Comparison of ENCODE assay signal across 8 mouse cellular contexts in genomic region chr6:92850250-92850649, GRCm38 (mm10). TPM values are rescaled to one million over a fixed set of nuclear protein-coding genes. Genes with fewer than 3 reads are reported as not detected.
DNase-seq lines count a peak whose midpoint lies in the region; ATAC-seq and TF ChIP-seq lines count a peak whose summit lies in the region.

No protein-coding gene starts in this region.

- no peak overlapping the region for H3K27ac ChIP-seq in liver, adult 2 months (replicated peaks; ENCODE audit: insufficient read depth, low read depth, low read length)
- no peak overlapping the region for H3K27ac ChIP-seq in liver, embryonic 11.5 days (ENCODE audit: low read depth, low read length)
- peak overlapping the region; percentile 61 for H3K27ac ChIP-seq in forebrain, embryonic 12.5 days
- peak overlapping the region; percentile 75 for H3K27ac ChIP-seq in heart, embryonic 11.5 days (ENCODE audit: low read depth, low read length)
- H3K27ac ChIP-seq in kidney, postnatal 0 days, result 0 out of 2 replicates have a peak overlapping the region, but pooled peaks have one; percentile 6
- no peak overlapping the region for H3K27ac ChIP-seq in liver, embryonic 16.5 days (ENCODE audit: low read length)

- H3K27me3 ChIP-seq in liver, adult 2 months (ENCODE audit: control insufficient read depth, insufficient read depth, low read length), result no peaks in the 10 kb centered on the region
- H3K27me3 ChIP-seq in liver, embryonic 11.5 days (replicated peaks; ENCODE audit: control insufficient read depth, insufficient read depth, low read length), result no peaks in the 10 kb centered on the region
- no peaks in the 10 kb centered on the region for H3K27me3 ChIP-seq in forebrain, embryonic 12.5 days
- H3K27me3 ChIP-seq in heart, embryonic 11.5 days (ENCODE audit: control insufficient read depth, insufficient read depth, low read length), result no peaks in the 10 kb centered on the region
- no peaks in the 10 kb centered on the region for H3K27me3 ChIP-seq in kidney, postnatal 0 days (ENCODE audit: insufficient read depth, low read length)
- H3K27me3 ChIP-seq in liver, embryonic 16.5 days (ENCODE audit: control insufficient read depth, insufficient read depth, low read depth, low read length), result no peaks in the 10 kb centered on the region

- no peak overlapping the region for H3K4me3 ChIP-seq in liver, adult 2 months (ENCODE audit: insufficient read depth, low read depth, low read length)
- H3K4me3 ChIP-seq in liver, embryonic 11.5 days (ENCODE audit: low read depth, low read length), result no peak overlapping the region
- no peak overlapping the region for H3K4me3 ChIP-seq in forebrain, embryonic 12.5 days (replicated peaks)
- no peak overlapping the region for H3K4me3 ChIP-seq in heart, embryonic 11.5 days (ENCODE audit: low read depth, low read length)
- no peak overlapping the region for H3K4me3 ChIP-seq in kidney, postnatal 0 days (replicated peaks; ENCODE audit: low read depth, low read length)
- H3K4me3 ChIP-seq in liver, embryonic 16.5 days (ENCODE audit: low read depth, low read length), result no peak overlapping the region

- H3K36me3 ChIP-seq in liver, adult 2 months (ENCODE audit: control insufficient read depth, insufficient read depth, low read length), result no peaks in the 10 kb centered on the region; the same call in 1 of the 2 replicates
- H3K36me3 ChIP-seq in liver, embryonic 11.5 days (ENCODE audit: control insufficient read depth, insufficient read depth, low read length), result no peaks in the 10 kb centered on the region
- no peaks in the 10 kb centered on the region for H3K36me3 ChIP-seq in forebrain, embryonic 12.5 days (replicated peaks)
- H3K36me3 ChIP-seq in heart, embryonic 11.5 days (ENCODE audit: control insufficient read depth, insufficient read depth, low read length), result no peaks in the 10 kb centered on the region
- H3K36me3 ChIP-seq in kidney, postnatal 0 days (ENCODE audit: insufficient read depth, low read length), result peaks cover 19% of the 10 kb centered on the region; the same call in 1 of the 2 replicates
- no peaks in the 10 kb centered on the region for H3K36me3 ChIP-seq in liver, embryonic 16.5 days (ENCODE audit: control insufficient read depth, insufficient read depth)

- H3K4me2 ChIP-seq in liver, embryonic 11.5 days, result no peak overlapping the region
- no peak overlapping the region for H3K4me2 ChIP-seq in forebrain, embryonic 12.5 days
- H3K4me2 ChIP-seq in heart, embryonic 11.5 days, result peak overlapping the region; percentile 22
- no peak overlapping the region for H3K4me2 ChIP-seq in kidney, postnatal 0 days (ENCODE audit: low read length)
- H3K4me2 ChIP-seq in liver, embryonic 16.5 days (ENCODE audit: low read depth, low read length), result no peak overlapping the region

- no peak for TF ChIP-seq POLR2A in liver, adult 2 months (IDR thresholded peaks at IDR 0.05; ENCODE audit: extremely low read depth, insufficient read depth, low read length)

- DNase-seq in liver, adult 2 months (ENCODE audit: extremely low read depth, low read depth, low spot score), result peak; percentile 57
- DNase-seq in liver, embryonic 11.5 days (ENCODE audit: low spot score), result no peak
- DNase-seq in kidney, postnatal 0 days (ENCODE audit: low spot score), result peak; percentile 86
- peak; percentile 83 to 89 for DNase-seq in right cerebral cortex, postnatal 10 days (ENCODE audit: low spot score in 2 of 2)
- no peak for DNase-seq in yolk sac, embryonic 10.5 days (ENCODE audit: low spot score)

- ATAC-seq in liver, embryonic 11.5 days (replicated peaks; ENCODE audit: low FRiP score), result no peak
- ATAC-seq in forebrain, embryonic 12.5 days (ENCODE audit: low FRiP score), result peak; percentile 76; the same call in 1 of the 2 replicates
- peak; percentile 73 for ATAC-seq in heart, embryonic 11.5 days (replicated peaks; ENCODE audit: insufficient number of reproducible peaks, low FRiP score, low TSS enrichment)
- ATAC-seq in kidney, postnatal 0 days (replicated peaks; ENCODE audit: low FRiP score, low read depth), result 0 out of 2 replicates have a peak, but pooled peaks have one; percentile 36
- ATAC-seq in liver, embryonic 16.5 days (ENCODE audit: low read depth), result 0 out of 2 replicates have a peak, but pooled peaks have one; percentile 7

- H3K9ac ChIP-seq in liver, adult 2 months (ENCODE audit: low read depth, low read length), result no peak overlapping the region
- no peak overlapping the region for H3K9ac ChIP-seq in liver, embryonic 11.5 days (ENCODE audit: low read depth, low read length)
- H3K9ac ChIP-seq in forebrain, embryonic 12.5 days, result no peak overlapping the region
- H3K9ac ChIP-seq in heart, embryonic 11.5 days (ENCODE audit: low read depth, low read length), result no peak overlapping the region
- no peak overlapping the region for H3K9ac ChIP-seq in kidney, postnatal 0 days (ENCODE audit: low read depth, low read length)
- H3K9ac ChIP-seq in liver, embryonic 16.5 days (ENCODE audit: low read depth, low read length), result no peak overlapping the region

- no peak for TF ChIP-seq CTCF in liver, adult 2 months (IDR thresholded peaks at IDR 0.05; ENCODE audit: low read depth, low read length)
- TF ChIP-seq CTCF in kidney, postnatal 0 days (IDR thresholded peaks at IDR 0.05; ENCODE audit: low read depth), result no peak

- 60% methylated on average over 5 of the region's 5 CpGs for WGBS in liver, adult 2 months
- 67% methylated on average over 5 of the region's 5 CpGs for WGBS in liver, embryonic 11.5 days
- WGBS in forebrain, embryonic 12.5 days, result 30% methylated on average over 5 of the region's 5 CpGs
- 29% methylated on average over 5 of the region's 5 CpGs for WGBS in heart, embryonic 11.5 days (ENCODE audit: insufficient replicate concordance)
- 39% methylated on average over 5 of the region's 5 CpGs for WGBS in kidney, postnatal 0 days
- 46% methylated on average over 5 of the region's 5 CpGs for WGBS in liver, embryonic 16.5 days (ENCODE audit: insufficient replicate concordance)

- H3K4me1 ChIP-seq in liver, adult 2 months (ENCODE audit: control insufficient read depth, insufficient read depth, low read length), result no peaks in the 10 kb centered on the region
- no peaks in the 10 kb centered on the region; the same call in 1 of the 2 replicates for H3K4me1 ChIP-seq in liver, embryonic 11.5 days (replicated peaks; ENCODE audit: control insufficient read depth, insufficient read depth, low read length)
- peaks cover 8% of the 10 kb centered on the region for H3K4me1 ChIP-seq in forebrain, embryonic 12.5 days
- H3K4me1 ChIP-seq in heart, embryonic 11.5 days (ENCODE audit: control insufficient read depth, insufficient read depth, low read length), result peaks cover 30% of the 10 kb centered on the region
- 0 out of 2 replicates have a peak, but pooled peaks cover 3% of the 10 kb centered on the region for H3K4me1 ChIP-seq in kidney, postnatal 0 days (replicated peaks; ENCODE audit: insufficient read depth, low read length)
- H3K4me1 ChIP-seq in liver, embryonic 16.5 days (ENCODE audit: control insufficient read depth, low read depth, low read length), result no peaks in the 10 kb centered on the region

- no peaks in the 10 kb centered on the region for H3K9me3 ChIP-seq in liver, embryonic 11.5 days (ENCODE audit: control insufficient read depth, low read length)
- H3K9me3 ChIP-seq in forebrain, embryonic 12.5 days, result no peaks in the 10 kb centered on the region
- no peaks in the 10 kb centered on the region for H3K9me3 ChIP-seq in heart, embryonic 11.5 days (replicated peaks; ENCODE audit: control insufficient read depth, low read length)
- H3K9me3 ChIP-seq in kidney, postnatal 0 days (replicated peaks; ENCODE audit: low read length), result no peaks in the 10 kb centered on the region
- H3K9me3 ChIP-seq in liver, embryonic 16.5 days (replicated peaks; ENCODE audit: control insufficient read depth, low read length), result no peaks in the 10 kb centered on the region

- H3K79me2 ChIP-seq in liver, adult 2 months (ENCODE audit: control insufficient read depth, insufficient read depth, low read length), result no peaks in the 10 kb centered on the region

RNA-seq across cellular contexts. Expression of gene Gm15737, which starts 18.9 kb away (rescaled TPM):
- not detected in 2 replicates for total RNA-seq in liver, adult 2 months (2014; rRNA removed)
- not detected in 2 replicates for polyA plus RNA-seq in liver, adult 2 months (2012; rRNA removed)
- not detected in 2 replicates for polyA plus RNA-seq in liver, embryonic 11.5 days (2014; fragmentation: Nextera tagmentation; extraction: Ambion mirVana)
- polyA plus RNA-seq in forebrain, embryonic 12.5 days (2016; fragmentation: Nextera tagmentation; extraction: Ambion mirVana), result 0.04 TPM in 1 of 2 replicates, not detected in the other
- polyA plus RNA-seq in heart, embryonic 11.5 days (2014; fragmentation: Nextera tagmentation; extraction: Ambion mirVana), result 0.11 and 0.33 TPM in 2 replicates
- polyA plus RNA-seq in kidney, postnatal 0 days (2015; fragmentation: Nextera tagmentation; extraction: Ambion mirVana), result 0.03 TPM in 1 of 2 replicates, not detected in the other
- not detected in 2 replicates for polyA plus RNA-seq in liver, embryonic 16.5 days (2015; fragmentation: Nextera tagmentation; extraction: Ambion mirVana)

RNA-seq across cellular contexts. Expression of gene A730049H05Rik, which starts 34.0 kb away (rescaled TPM):
- not detected in 2 replicates for total RNA-seq in liver, adult 2 months (2014; rRNA removed)
- not detected in 2 replicates for polyA plus RNA-seq in liver, adult 2 months (2012; rRNA removed)
- polyA plus RNA-seq in liver, embryonic 11.5 days (2014; fragmentation: Nextera tagmentation; extraction: Ambion mirVana), result 0.34 and 0.73 TPM in 2 replicates
- polyA plus RNA-seq in forebrain, embryonic 12.5 days (2016; fragmentation: Nextera tagmentation; extraction: Ambion mirVana), result 0.49 TPM in 1 of 2 replicates, not detected in the other
- polyA plus RNA-seq in heart, embryonic 11.5 days (2014; fragmentation: Nextera tagmentation; extraction: Ambion mirVana), result 2.5 and 3.1 TPM in 2 replicates
- 7.0 and 7.1 TPM in 2 replicates for polyA plus RNA-seq in kidney, postnatal 0 days (2015; fragmentation: Nextera tagmentation; extraction: Ambion mirVana)
- 0.06 TPM in 1 of 2 replicates, not detected in the other for polyA plus RNA-seq in liver, embryonic 16.5 days (2015; fragmentation: Nextera tagmentation; extraction: Ambion mirVana)

Comparison
In these comparisons a context has a peak if more than half of its experiments do, and no peak if none do; other contexts are left out.
1. DNase-seq: peak in liver, adult 2 months (single experiment), kidney, postnatal 0 days (single experiment) and right cerebral cortex, postnatal 10 days (2 of 2); none in liver, embryonic 11.5 days (single experiment) and yolk sac, embryonic 10.5 days (single experiment).
2. H3K27ac ChIP-seq: peak in forebrain, embryonic 12.5 days (single experiment), heart, embryonic 11.5 days (single experiment) and kidney, postnatal 0 days (single experiment); none in liver, adult 2 months (single experiment), liver, embryonic 11.5 days (single experiment) and liver, embryonic 16.5 days (single experiment).